Mouse (Mus musculus) lung, postnatal 0 days (tissue): ENCODE data around the gene Nipbl.

Source experiments
- CTCF ChIP-seq: IDR thresholded peaks from 2 replicates; pipeline ENCODE4 v1.5.1; 2016; ENCODE audit warnings: antibody characterized with exemption, mild to moderate bottlenecking
- EP300 ChIP-seq: IDR thresholded peaks from 2 replicates; pipeline ENCODE4 v1.6.1; 2016; ENCODE audit warnings: antibody characterized with exemption, mild to moderate bottlenecking, control low read depth

DNA sequence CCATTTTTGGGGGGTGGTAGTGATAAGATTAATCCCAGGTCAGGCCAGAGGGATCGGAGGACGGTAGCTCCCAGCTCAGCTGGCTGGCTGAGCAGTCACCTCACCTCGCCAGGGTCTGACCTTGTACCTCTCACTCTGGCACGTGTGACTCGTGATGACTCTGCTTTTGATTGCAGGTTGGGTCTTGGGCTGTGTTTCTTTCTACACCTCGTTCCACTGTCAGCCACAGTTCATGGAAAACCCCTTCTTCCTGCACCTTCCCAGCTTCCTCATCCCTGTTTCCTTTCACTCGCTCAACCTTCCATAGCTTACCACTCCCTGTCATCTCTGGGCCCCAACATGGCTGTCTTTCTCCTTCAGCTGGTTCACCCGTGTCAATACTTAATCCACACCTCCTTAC, 172.3 kb downstream of the Nipbl start:
- TF ChIP-seq CTCF (no peak), EP300 (no peak)
